Mouse (Mus musculus): ENCODE results near the gene Scml4.

- TF ChIP-seq GATA1 (IDR thresholded peaks at IDR 0.05; ENCODE audit: low read length) (no peak), TAL1 (IDR thresholded peaks at IDR 0.05; ENCODE audit: low read length) (no peak)
Measured at GRCm38 (mm10) chr10:42936205-42936604, 76.0 kb downstream of the Scml4 start.

Data from erythroblast, embryonic 14.5 days (primary cell).